Mouse (Mus musculus) spleen, adult 2 months (tissue): Measurements from ENCODE around the gene Dmbt1. TPM values are rescaled to one million over a fixed set of nuclear protein-coding genes. Genes with fewer than 3 reads are reported as not detected.
"Not testable (repeated sequence)": the region's sequence is repeated elsewhere in the genome, so short reads cannot be mapped to it uniquely, and the experiment has no call there.

ENCODE experiments used
- DNase-seq, 2 experiments: peaks; one replicate each; pipeline versions ENCODE4 v3.0.0 to v3.0.0-alpha.2; 2012 to 2021; ENCODE audit warnings: low spot score in 2 of 2, low read depth in 1 of 2
- H3K27ac ChIP-seq: fragments of 200-500 bp; 2 replicates; pipeline ENCODE4 v1.5.1; 2012; ENCODE audit warnings: low read length, inconsistent platforms; ENCODE audit not compliant: insufficient read depth
- H3K27me3 ChIP-seq: fragments of 200-500 bp; 2 replicates; pipeline ENCODE4 v1.6.1; 2012; ENCODE audit warnings: mild to moderate bottlenecking, moderate library complexity, low read length, inconsistent platforms; ENCODE audit not compliant: control insufficient read depth, insufficient read depth
- H3K36me3 ChIP-seq: fragments of 200-500 bp; 2 replicates; pipeline ENCODE4 v1.6.1; 2012; ENCODE audit warnings: mild to moderate bottlenecking, low read length, inconsistent platforms; ENCODE audit not compliant: control insufficient read depth, insufficient read depth
- H3K4me1 ChIP-seq: fragments of 200-500 bp; 2 replicates; pipeline ENCODE4 v1.6.1; 2011; ENCODE audit warnings: inconsistent platforms; ENCODE audit not compliant: control insufficient read depth, insufficient read depth, insufficient read length
- H3K4me3 ChIP-seq: fragments of 200-500 bp; 2 replicates; pipeline ENCODE4 v1.5.1; 2011; ENCODE audit warnings: mild to moderate bottlenecking, inconsistent platforms; ENCODE audit not compliant: insufficient read depth, insufficient read length; ENCODE audit errors: extremely low read depth
- CTCF ChIP-seq: fragments of 200-500 bp; IDR thresholded peaks from 2 replicates; pipeline ENCODE4 v1.5.1; 2011; ENCODE audit warnings: mild to moderate bottlenecking, inconsistent platforms; ENCODE audit not compliant: insufficient read depth, insufficient read length, insufficient replicate concordance; ENCODE audit errors: extremely low read depth
- POLR2A ChIP-seq: fragments of 200-500 bp; IDR thresholded peaks from 2 replicates; pipeline ENCODE4 v1.6.1; 2011; ENCODE audit warnings: low read depth, low read length, inconsistent platforms
- WGBS: fragments of 180-500 bp; shearing (Covaris S2); methylation state at CpG from one replicate; pipeline ENCODE4 v1.1.7; 2018; 5-methylcytosine and 5-hydroxymethylcytosine counted together
- polyA plus RNA-seq: library from polyadenylated mRNA; depleted of rRNA; stranded (reverse); fragments of >200 nt; gene quantifications from 2 replicates; pipeline ENCODE4 v1.2.3, GENCODE M21; 2012

Dmbt1 gene
- polyA plus RNA-seq, 1 experiment = 117 TPM

DNA sequence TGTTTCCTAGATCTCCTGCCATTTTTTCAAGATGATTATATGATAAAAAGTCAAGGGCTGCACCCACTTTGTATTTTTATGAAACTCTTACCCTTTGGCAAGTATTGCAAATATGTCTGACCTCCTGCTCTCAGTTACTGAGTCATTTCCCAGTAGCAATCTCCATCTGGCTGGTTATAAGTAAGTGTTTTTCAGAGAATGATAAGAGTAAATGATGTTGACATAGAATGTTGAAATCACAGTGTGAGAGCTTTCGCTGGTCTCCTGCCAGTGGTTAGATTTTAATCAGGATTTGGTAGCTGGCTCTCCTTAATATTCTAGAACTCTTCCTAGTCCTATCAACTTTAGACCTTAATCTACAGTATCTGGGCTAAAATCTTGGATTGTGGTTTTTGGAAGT is 20.0 kb upstream of the Dmbt1 start:
- H3K4me1 ChIP-seq = no peaks in the 10 kb centered on the region
- 81% methylated on average over 1 of the region's 1 CpGs for WGBS
- no peaks in the 10 kb centered on the region for H3K27me3 ChIP-seq
- no peak for DNase-seq
- TF ChIP-seq POLR2A = no peak
- TF ChIP-seq CTCF = no peak
- H3K36me3 ChIP-seq = no peaks in the 10 kb centered on the region
- no peak overlapping the region for H3K4me3 ChIP-seq
- no peak overlapping the region for H3K27ac ChIP-seq

DNA sequence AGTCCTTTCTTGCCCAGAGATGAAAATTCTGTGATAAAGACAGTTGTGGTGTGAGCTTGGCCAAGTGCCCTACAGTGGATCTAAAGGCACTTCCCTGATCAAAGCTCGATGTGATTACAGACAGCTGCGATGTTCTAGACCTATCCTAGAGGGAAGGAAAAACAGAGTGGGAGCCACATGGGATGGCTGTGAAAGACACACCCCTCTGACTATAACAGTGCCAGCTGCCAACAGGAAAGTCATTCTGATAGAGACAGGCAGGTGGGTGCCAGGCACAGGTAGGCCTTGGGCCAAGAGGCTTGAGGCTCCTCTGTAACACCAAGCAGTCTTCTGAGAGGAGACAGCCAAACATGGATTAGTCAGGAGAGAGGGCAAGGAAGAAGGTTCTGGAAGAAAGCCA is 12.7 kb upstream of the Dmbt1 start:
- Histone ChIP-seq H3K27ac (no peak overlapping the region), H3K27me3 (no peaks in the 10 kb centered on the region), H3K4me1 (no peaks in the 10 kb centered on the region), H3K4me3 (no peak overlapping the region), H3K36me3 (no peaks in the 10 kb centered on the region)
- DNase-seq = no peak
- 88% methylated on average over 2 of the region's 2 CpGs for WGBS
- TF ChIP-seq POLR2A = no peak
- no peak for TF ChIP-seq CTCF

DNA sequence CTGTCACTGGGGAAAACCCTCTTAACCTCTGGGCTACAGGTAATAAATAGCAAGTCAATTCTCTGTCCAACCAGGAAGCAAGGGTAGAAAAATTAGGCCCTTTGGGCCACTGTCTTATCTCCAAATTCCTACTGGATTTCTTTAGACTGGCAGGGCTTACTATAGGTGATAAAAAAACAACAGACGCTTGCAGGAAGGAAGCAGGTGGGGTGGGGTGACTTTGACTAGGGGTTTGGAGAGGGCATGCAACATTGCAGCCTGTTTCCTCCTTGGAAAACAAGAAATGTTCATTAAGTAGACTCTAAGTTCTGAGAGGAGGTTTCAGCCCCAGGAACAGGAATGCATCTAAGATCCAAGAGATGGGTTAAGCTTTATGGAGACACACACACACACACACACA is 7.0 kb upstream of the Dmbt1 start:
- no peak overlapping the region for H3K4me3 ChIP-seq
- no peak for DNase-seq
- TF ChIP-seq POLR2A = no peak
- no peak for TF ChIP-seq CTCF
- H3K27ac ChIP-seq = no peak overlapping the region
- no peaks in the 10 kb centered on the region for H3K27me3 ChIP-seq
- H3K36me3 ChIP-seq = no peaks in the 10 kb centered on the region
- no peaks in the 10 kb centered on the region for H3K4me1 ChIP-seq
- 19% methylated on average over 1 of the region's 1 CpGs for WGBS

GRCm38 (mm10) chr7:131027557-131027956 is 4.3 kb upstream of the Dmbt1 start:
- no peaks in the 10 kb centered on the region for H3K27me3 ChIP-seq
- no peak for DNase-seq
- no peak for TF ChIP-seq POLR2A
- TF ChIP-seq CTCF = no peak
- no peaks in the 10 kb centered on the region for H3K36me3 ChIP-seq
- H3K4me1 ChIP-seq = no peaks in the 10 kb centered on the region
- 94% methylated on average over 1 of the region's 1 CpGs for WGBS
- H3K4me3 ChIP-seq = no peak overlapping the region
- no peak overlapping the region for H3K27ac ChIP-seq

GRCm38 (mm10) chr7:131036396-131036795 is 4.5 kb downstream of the Dmbt1 start:
- Histone ChIP-seq H3K27ac (no peak overlapping the region), H3K36me3 (no peaks in the 10 kb centered on the region), H3K4me1 (no peaks in the 10 kb centered on the region), H3K27me3 (no peaks in the 10 kb centered on the region), H3K4me3 (no peak overlapping the region)
- TF ChIP-seq POLR2A (no peak), CTCF (no peak)
- 68% methylated on average over 3 of the region's 3 CpGs for WGBS
- DNase-seq = no peak

- H3K4me3 ChIP-seq = no peak overlapping the region
- H3K36me3 ChIP-seq = no peaks in the 10 kb centered on the region
- H3K27me3 ChIP-seq = no peaks in the 10 kb centered on the region
- H3K4me1 ChIP-seq = no peaks in the 10 kb centered on the region
- no peak for DNase-seq
- H3K27ac ChIP-seq = no peak overlapping the region
- TF ChIP-seq POLR2A = no peak
- TF ChIP-seq CTCF = no peak
- 87% methylated on average over 2 of the region's 2 CpGs for WGBS
These were observed 5.2 kb downstream of the Dmbt1 start for GRCm38 (mm10) chr7:131037083-131037482.

GRCm38 (mm10) chr7:131040760-131041159 is 8.9 kb downstream of the Dmbt1 start:
- H3K36me3 ChIP-seq, H3K27ac ChIP-seq, H3K4me3 ChIP-seq, DNase-seq, H3K4me1 ChIP-seq, H3K27me3 ChIP-seq: not testable (repeated sequence)
- WGBS = 76% methylated on average over 8 of the region's 8 CpGs
